Mouse (Mus musculus) lung, adult 2 months (tissue): ENCODE measurements at regions not wholly inside any gene's neighbourhood (a gene's known extent, or its start where the extent isn't known, plus 50 kb on each side); places are given as distances from the start of the nearest gene placed in this dataset.

ENCODE experiments used
- CTCF ChIP-seq: fragments of 200-500 bp; IDR thresholded peaks from 2 replicates; pipeline ENCODE4 v1.5.1; 2011; ENCODE audit warnings: mild to moderate bottlenecking, low read length, control low read depth; ENCODE audit not compliant: insufficient read depth
- POLR2A ChIP-seq: fragments of 200-500 bp; IDR thresholded peaks from 2 replicates; pipeline ENCODE4 v1.6.1; 2011; ENCODE audit warnings: low read depth, mild to moderate bottlenecking, control low read depth, low read length, borderline replicate concordance; ENCODE audit errors: extremely low read depth

DNA sequence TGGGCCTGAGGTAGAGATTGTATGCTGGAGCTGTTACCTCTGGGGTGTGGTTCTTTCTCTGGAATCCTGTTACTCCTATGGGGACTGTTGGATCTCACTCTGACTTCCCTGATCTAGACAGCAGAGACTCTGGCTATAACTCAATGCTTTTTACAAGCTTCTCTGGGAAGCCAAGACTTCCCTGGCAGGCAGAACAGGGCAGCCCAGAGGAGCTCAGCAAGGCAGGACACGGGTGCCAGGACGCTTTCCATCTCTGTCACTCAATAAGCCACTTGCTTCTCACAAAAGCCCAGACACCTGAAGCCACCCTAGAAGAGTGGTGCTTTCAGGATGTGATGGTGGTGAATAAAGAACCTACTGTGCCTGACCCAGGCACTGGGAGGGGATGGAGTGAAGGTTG lies 174.0 kb downstream of the Cyp26b1 start:
- TF ChIP-seq CTCF = no peak
- no peak for TF ChIP-seq POLR2A
